Mouse (Mus musculus) limb, embryonic 12.5 days (tissue): ENCODE measurements at regions not wholly inside any gene's neighbourhood (a gene's known extent, or its start where the extent isn't known, plus 50 kb on each side); places are given as distances from the start of the nearest gene placed in this dataset.

ENCODE experiments used
- ATAC-seq: fragments of 200-750 bp; cut with Nextera tagmentation; 2 replicates; pipeline ENCODE4 v1.8.0; 2017; ENCODE audit warnings: low read depth, moderate TSS enrichment; ENCODE audit not compliant: insufficient number of reproducible peaks, insufficient read depth, low FRiP score, low TSS enrichment
- H3K27ac ChIP-seq: fragments of 300-500 bp; sonication (generic); 2 replicates; pipeline ENCODE4 v1.5.1; 2016; ENCODE audit warnings: mild to moderate bottlenecking, moderate library complexity
- H3K27me3 ChIP-seq: fragments of 300-500 bp; sonication (generic); 2 replicates; pipeline ENCODE4 v1.6.1; 2016; ENCODE audit warnings: mild to moderate bottlenecking, moderate library complexity
- H3K36me3 ChIP-seq: fragments of 300-500 bp; sonication (generic); 2 replicates; pipeline ENCODE4 v1.6.1; 2016; ENCODE audit warnings: mild to moderate bottlenecking, moderate library complexity
- H3K4me1 ChIP-seq: fragments of 300-500 bp; sonication (generic); replicated peaks from 2 replicates; pipeline ENCODE4 v1.6.1; 2016
- H3K4me2 ChIP-seq: fragments of 300-500 bp; sonication (generic); 2 replicates; pipeline ENCODE4 v1.6.1; 2016; ENCODE audit warnings: mild to moderate bottlenecking, moderate library complexity
- H3K4me3 ChIP-seq: fragments of 300-500 bp; sonication (generic); replicated peaks from 2 replicates; pipeline ENCODE4 v1.5.1; 2016; ENCODE audit warnings: mild to moderate bottlenecking
- H3K9ac ChIP-seq: fragments of 300-500 bp; sonication (generic); replicated peaks from 2 replicates; pipeline ENCODE4 v1.6.1; 2016; ENCODE audit warnings: mild to moderate bottlenecking, moderate library complexity
- H3K9me3 ChIP-seq: fragments of 300-500 bp; sonication (generic); 2 replicates; pipeline ENCODE4 v1.6.1; 2016; ENCODE audit warnings: mild to moderate bottlenecking, moderate library complexity
- whole genome bisulfite sequencing: fragments of 180-500 bp; shearing (Covaris S2); methylation state at CpG from one replicate; pipeline ENCODE4 v1.1.7; 2016; 5-methylcytosine and 5-hydroxymethylcytosine counted together

- Histone ChIP-seq H3K4me2 (no peak overlapping the region), H3K4me3 (no peak overlapping the region), H3K27ac (no peak overlapping the region), H3K9me3 (no peaks in the 10 kb centered on the region), H3K36me3 (no peaks in the 10 kb centered on the region), H3K27me3 (no peaks in the 10 kb centered on the region), H3K9ac (no peak overlapping the region), H3K4me1 (no peaks in the 10 kb centered on the region)
- no peak for ATAC-seq
- 95% methylated on average over 3 of the region's 3 CpGs for WGBS
Observed at GRCm38 (mm10) chr3:133625046-133625445, 80.1 kb upstream of the Tet2 start.

- no peak for ATAC-seq
- H3K36me3 ChIP-seq = no peaks in the 10 kb centered on the region
- no peaks in the 10 kb centered on the region for H3K9me3 ChIP-seq
- H3K4me3 ChIP-seq = no peak overlapping the region
- no peak overlapping the region for H3K27ac ChIP-seq
- WGBS = 53% methylated on average over 1 of the region's 1 CpGs
- no peak overlapping the region for H3K4me2 ChIP-seq
- no peaks in the 10 kb centered on the region for H3K4me1 ChIP-seq
- no peak overlapping the region for H3K9ac ChIP-seq
- no peaks in the 10 kb centered on the region for H3K27me3 ChIP-seq
Observed at GRCm38 (mm10) chr3:133626442-133626841, 81.5 kb upstream of the Tet2 start.

- Histone ChIP-seq H3K27me3 (no peaks in the 10 kb centered on the region), H3K36me3 (no peaks in the 10 kb centered on the region), H3K4me3 (no peak overlapping the region), H3K4me1 (no peaks in the 10 kb centered on the region), H3K4me2 (no peak overlapping the region), H3K9me3 (no peaks in the 10 kb centered on the region), H3K9ac (no peak overlapping the region), H3K27ac (no peak overlapping the region)
- ATAC-seq = no peak
- WGBS = 75% methylated on average over 3 of the region's 3 CpGs
Observed at GRCm38 (mm10) chr3:133627116-133627844, 82.3 kb upstream of the Tet2 start.

- Histone ChIP-seq H3K36me3 (no peaks in the 10 kb centered on the region), H3K4me1 (no peaks in the 10 kb centered on the region), H3K4me2 (no peak overlapping the region), H3K27me3 (no peaks in the 10 kb centered on the region), H3K4me3 (no peak overlapping the region), H3K27ac (no peak overlapping the region), H3K9me3 (no peaks in the 10 kb centered on the region), H3K9ac (no peak overlapping the region)
- 82% methylated on average over 5 of the region's 5 CpGs for WGBS
- no peak for ATAC-seq
Observed at GRCm38 (mm10) chr3:133634306-133634705, 89.4 kb upstream of the Tet2 start.

- H3K36me3 ChIP-seq = no peaks in the 10 kb centered on the region
- H3K4me2 ChIP-seq = no peak overlapping the region
- 0 out of 2 replicates have a peak, but pooled peaks cover 3% of the 10 kb centered on the region for H3K9me3 ChIP-seq
- no peak overlapping the region for H3K4me3 ChIP-seq
- no peaks in the 10 kb centered on the region for H3K27me3 ChIP-seq
- H3K9ac ChIP-seq = no peak overlapping the region
- H3K27ac ChIP-seq = no peak overlapping the region
- WGBS = 83% methylated on average over 1 of the region's 1 CpGs
- no peak for ATAC-seq
- peaks cover 6% of the 10 kb centered on the region for H3K4me1 ChIP-seq
Observed at GRCm38 (mm10) chr3:133645604-133646003, 100.7 kb upstream of the Tet2 start.

- Histone ChIP-seq H3K9ac (no peak overlapping the region), H3K9me3 (0 out of 2 replicates have a peak, but pooled peaks cover 3% of the 10 kb centered on the region), H3K36me3 (no peaks in the 10 kb centered on the region), H3K4me2 (no peak overlapping the region), H3K4me1 (peaks cover 6% of the 10 kb centered on the region), H3K27ac (no peak overlapping the region), H3K27me3 (no peaks in the 10 kb centered on the region), H3K4me3 (no peak overlapping the region)
- no peak for ATAC-seq
- 79% methylated on average over 7 of the region's 7 CpGs for WGBS
Observed at GRCm38 (mm10) chr3:133646449-133647059, 101.6 kb upstream of the Tet2 start.

GRCm38 (mm10) chr3:133650025-133650424, 105.1 kb upstream of the Tet2 start:
- H3K27me3 ChIP-seq = no peaks in the 10 kb centered on the region
- H3K9ac ChIP-seq = no peak overlapping the region
- no peak overlapping the region for H3K4me3 ChIP-seq
- no peak overlapping the region for H3K27ac ChIP-seq
- H3K36me3 ChIP-seq = no peaks in the 10 kb centered on the region
- 0 out of 2 replicates have a peak, but pooled peaks cover 3% of the 10 kb centered on the region for H3K9me3 ChIP-seq
- H3K4me2 ChIP-seq = no peak overlapping the region
- H3K4me1 ChIP-seq = peaks cover 6% of the 10 kb centered on the region
- no peak for ATAC-seq

- Histone ChIP-seq H3K36me3 (no peaks in the 10 kb centered on the region), H3K4me3 (no peak overlapping the region), H3K4me2 (no peak overlapping the region), H3K27ac (no peak overlapping the region), H3K9me3 (no peaks in the 10 kb centered on the region), H3K27me3 (no peaks in the 10 kb centered on the region), H3K9ac (no peak overlapping the region), H3K4me1 (peaks cover 6% of the 10 kb centered on the region)
- ATAC-seq = no peak
- 87% methylated on average over 4 of the region's 4 CpGs for WGBS
Observed at GRCm38 (mm10) chr3:133651996-133652395, 107.1 kb upstream of the Tet2 start.

- Histone ChIP-seq H3K9ac (no peak overlapping the region), H3K36me3 (no peaks in the 10 kb centered on the region), H3K27me3 (no peaks in the 10 kb centered on the region), H3K4me3 (no peak overlapping the region), H3K4me1 (0 out of 2 replicates have a peak, but pooled peaks cover 7% of the 10 kb centered on the region), H3K9me3 (no peaks in the 10 kb centered on the region), H3K27ac (no peak overlapping the region), H3K4me2 (no peak overlapping the region)
- no peak for ATAC-seq
- 85% methylated on average over 8 of the region's 8 CpGs for WGBS
Observed at GRCm38 (mm10) chr3:133659759-133660158, 114.8 kb upstream of the Tet2 start.

GRCm38 (mm10) chr3:133661303-133661702, 116.4 kb upstream of the Tet2 start:
- H3K4me1 ChIP-seq = 0 out of 2 replicates have a peak, but pooled peaks cover 7% of the 10 kb centered on the region
- no peaks in the 10 kb centered on the region for H3K9me3 ChIP-seq
- H3K27ac ChIP-seq = 0 out of 2 replicates have a peak overlapping the region, but pooled peaks have one; percentile 35
- H3K4me2 ChIP-seq = no peak overlapping the region
- H3K36me3 ChIP-seq = no peaks in the 10 kb centered on the region
- H3K4me3 ChIP-seq = no peak overlapping the region
- peak; percentile 75; the same call in 1 of the 2 replicates for ATAC-seq
- WGBS = 32% methylated on average over 3 of the region's 3 CpGs
- no peaks in the 10 kb centered on the region for H3K27me3 ChIP-seq
- no peak overlapping the region for H3K9ac ChIP-seq

- WGBS = 76% methylated on average over 3 of the region's 3 CpGs
- Histone ChIP-seq H3K9me3 (no peaks in the 10 kb centered on the region), H3K27ac (no peak overlapping the region), H3K4me3 (no peak overlapping the region), H3K36me3 (no peaks in the 10 kb centered on the region), H3K4me1 (0 out of 2 replicates have a peak, but pooled peaks cover 7% of the 10 kb centered on the region), H3K9ac (no peak overlapping the region), H3K27me3 (no peaks in the 10 kb centered on the region), H3K4me2 (no peak overlapping the region)
- ATAC-seq = no peak
Observed at GRCm38 (mm10) chr3:133664914-133665313, 120.0 kb upstream of the Tet2 start.
